Mouse (Mus musculus): ENCODE data around the gene Clec4a2. TPM values are rescaled to one million over a fixed set of nuclear protein-coding genes. Genes with fewer than 3 reads are reported as not detected.

Clec4a2 gene
- polyA plus RNA-seq (2021; fragmentation: Nextera tagmentation): 2.3 and 2.5 TPM in 2 replicates
- long read RNA-seq, experiment 1, partial matches to known transcripts: 0 of 2 reads
- long read RNA-seq, experiment 1, other reads (novel, unspliced or antisense): 0 of 2 reads
- long read RNA-seq, experiment 2, partial matches to known transcripts: 0 of 3 reads
- long read RNA-seq, experiment 2, other reads (novel, unspliced or antisense): 0 of 3 reads

GRCm38 (mm10) chr6:123106128-123106527 lies at the start of gene Clec4a2:
Gene Clec4a2, plus strand, starts transcription at chr6:123106428.

GRCm38 (mm10) chr6:123172593-123172992 lies 66.4 kb downstream of the Clec4a2 start, which contains the start of gene Clec4b2:
Gene Clec4b2, plus strand, starts transcription at chr6:123172893.

Other genes starting within 250 kb of the Clec4a2 start
- 120 and 147 TPM in 2 replicates for gene Necap1, start 232.0 kb upstream of the Clec4a2 start, polyA plus RNA-seq (2021; fragmentation: Nextera tagmentation)
- gene Clec4a1, start 184.6 kb upstream of the Clec4a2 start, polyA plus RNA-seq (2021; fragmentation: Nextera tagmentation): 0.17 and 0.46 TPM in 2 replicates
- 2.2 and 2.6 TPM in 2 replicates for gene Clec4a3, start 153.9 kb upstream of the Clec4a2 start, polyA plus RNA-seq (2021; fragmentation: Nextera tagmentation)
- not detected in 2 replicates for gene Clec4a4, start 116.1 kb upstream of the Clec4a2 start, polyA plus RNA-seq (2021; fragmentation: Nextera tagmentation)
- gene Clec4b1, start 56.5 kb upstream of the Clec4a2 start, polyA plus RNA-seq (2021; fragmentation: Nextera tagmentation): not detected in 2 replicates
- not detected in 2 replicates for gene Clec4b2, start 66.5 kb downstream of the Clec4a2 start, polyA plus RNA-seq (2021; fragmentation: Nextera tagmentation)
- gene Clec4n, start 123.4 kb downstream of the Clec4a2 start, polyA plus RNA-seq (2021; fragmentation: Nextera tagmentation): 0.88 and 1.3 TPM in 2 replicates
- gene Clec4d, start 155.7 kb downstream of the Clec4a2 start, polyA plus RNA-seq (2021; fragmentation: Nextera tagmentation): 0.08 TPM in 1 of 2 replicates, not detected in the other
- not detected in 2 replicates for gene Clec4e, start 183.4 kb downstream of the Clec4a2 start, polyA plus RNA-seq (2021; fragmentation: Nextera tagmentation)
- not detected in 2 replicates for gene Vmn2r19, start 201.9 kb downstream of the Clec4a2 start, polyA plus RNA-seq (2021; fragmentation: Nextera tagmentation)